Mouse (Mus musculus): Measurements from ENCODE around the gene Apod. TPM values are rescaled to one million over a fixed set of nuclear protein-coding genes. Genes with fewer than 3 reads are reported as not detected.

Apod gene
- total and polyA plus RNA-seq, 3 experiments = 0.17 TPM; not detected in 2

- Histone ChIP-seq H3K4me3 (replicated peaks in 1 of 3; ENCODE audit: low read depth in 2 of 3, low read length in 2 of 3, poor library complexity in 1 of 3) (no peak overlapping the region), H3K36me3 (replicated peaks in 1 of 2; ENCODE audit: control insufficient read depth in 1 of 2, insufficient read depth in 1 of 2, low read length in 1 of 2) (no peaks in the 10 kb centered on the region), H3K4me1 (ENCODE audit: control insufficient read depth in 1 of 2, insufficient read depth in 2 of 2) (peaks cover 0 to 7% of the 10 kb centered on the region in 2 experiments; a peak in 1 of 4 replicates), H3K9ac (ENCODE audit: insufficient read depth, low read depth) (no peak overlapping the region), H3K9me3 (replicated peaks; ENCODE audit: low read length) (no peaks in the 10 kb centered on the region), H3K79me2 (replicated peaks; ENCODE audit: control insufficient read depth, extremely low read depth, insufficient read depth, poor library complexity, severe bottlenecking) (no peaks in the 10 kb centered on the region), H3K27me3 (replicated peaks) (peaks cover 4% of the 10 kb centered on the region), H3K4me2 (ENCODE audit: insufficient read depth, low read depth, poor library complexity, severe bottlenecking) (no peak overlapping the region), H3K27ac (ENCODE audit: insufficient read depth, low read depth) (no peak overlapping the region)
- in situ Hi-C loops (cut with MboI; ENCODE audit: low pct_ligation_motif_present, low pct_unique_long_range_greater_than_20kb, low sequenced_read_pairs) = loop anchor here (10.0 kb wide), 1 partner anchor 145 kb away; the partner anchor contains the start of gene Bdh1
- no peak for DNase-seq (ENCODE audit: extremely low read depth)
- dilution Hi-C loops (cut with MboI; ENCODE audit: extremely low pct_ligation_motif_present, extremely low pct_unique_long_range_greater_than_20kb, low sequenced_read_pairs) = no loop called here
- TF ChIP-seq USF2 (conservative IDR thresholded peaks at IDR 0.05; ENCODE audit: low read depth, low read length) (no peak), SMC3 (IDR thresholded peaks at IDR 0.05; ENCODE audit: low read depth, low read length) (no peak), RAD21 (IDR thresholded peaks at IDR 0.05; ENCODE audit: low read depth, low read length) (no peak), HCFC1 (IDR thresholded peaks at IDR 0.05; ENCODE audit: low read depth, low read length) (no peak), MAZ (IDR thresholded peaks at IDR 0.05; ENCODE audit: low read depth, low read length) (no peak), NELFE (IDR thresholded peaks at IDR 0.05; ENCODE audit: low read depth, low read length) (no peak), SIN3A (IDR thresholded peaks at IDR 0.05; ENCODE audit: low read length) (no peak), MXI1 (IDR thresholded peaks at IDR 0.05; ENCODE audit: low read depth, low read length) (no peak), JUN (IDR thresholded peaks at IDR 0.05; ENCODE audit: insufficient read depth, low read depth, low read length) (no peak), POLR2AphosphoS2 (IDR thresholded peaks at IDR 0.05; ENCODE audit: low read depth, low read length) (no peak), GABPA (IDR thresholded peaks at IDR 0.05; ENCODE audit: insufficient replicate concordance, low read depth, low read length) (no peak), EP300 (IDR thresholded peaks at IDR 0.05; ENCODE audit: low read length) (no peak), TCF12 (IDR thresholded peaks at IDR 0.05; ENCODE audit: low read depth, low read length) (no peak), MAFK (IDR thresholded peaks at IDR 0.05; ENCODE audit: insufficient replicate concordance, low read length) (no peak), E2F4 (IDR thresholded peaks at IDR 0.05; ENCODE audit: insufficient replicate concordance, low read depth, low read length) (no peak), BHLHE40 (IDR thresholded peaks at IDR 0.05; ENCODE audit: low read depth, low read length) (no peak), PAX5 (IDR thresholded peaks at IDR 0.05; ENCODE audit: low read length) (no peak), UBTF (IDR thresholded peaks at IDR 0.05; ENCODE audit: low read depth, low read length) (no peak), ZKSCAN1 (IDR thresholded peaks at IDR 0.05; ENCODE audit: borderline replicate concordance, low read depth, low read length) (no peak)
Observed at GRCm38 (mm10) chr16:31280176-31280575, 34.4 kb downstream of the Apod start.

- H3K9ac ChIP-seq (ENCODE audit: insufficient read depth, low read depth) = no peak overlapping the region
- TF ChIP-seq BHLHE40 (IDR thresholded peaks at IDR 0.05; ENCODE audit: low read depth, low read length) = no peak
- no peak for TF ChIP-seq IRF4 (IDR thresholded peaks at IDR 0.05; ENCODE audit: low read depth, low read length)
- no peak for TF ChIP-seq JUND (conservative IDR thresholded peaks at IDR 0.05; ENCODE audit: low read depth, low read length)
- no peak for TF ChIP-seq E2F4 (IDR thresholded peaks at IDR 0.05; ENCODE audit: insufficient replicate concordance, low read depth, low read length)
- no peak for TF ChIP-seq ZKSCAN1 (IDR thresholded peaks at IDR 0.05; ENCODE audit: borderline replicate concordance, low read depth, low read length)
- no peak for TF ChIP-seq MAZ (IDR thresholded peaks at IDR 0.05; ENCODE audit: low read depth, low read length)
- H3K36me3 ChIP-seq (replicated peaks in 1 of 2; ENCODE audit: control insufficient read depth in 1 of 2, insufficient read depth in 1 of 2, low read length in 1 of 2) = no peaks in the 10 kb centered on the region
- dilution Hi-C loops (cut with MboI; ENCODE audit: extremely low pct_ligation_motif_present, extremely low pct_unique_long_range_greater_than_20kb, low sequenced_read_pairs) = no loop called here
- in situ Hi-C loops (cut with MboI; ENCODE audit: low pct_ligation_motif_present, low pct_unique_long_range_greater_than_20kb, low sequenced_read_pairs) = no loop called here
- peaks cover 4% of the 10 kb centered on the region for H3K27me3 ChIP-seq (replicated peaks)
- no peak overlapping the region for H3K27ac ChIP-seq (ENCODE audit: insufficient read depth, low read depth)
- peaks cover 10% of the 10 kb centered on the region for H3K79me2 ChIP-seq (replicated peaks; ENCODE audit: control insufficient read depth, extremely low read depth, insufficient read depth, poor library complexity, severe bottlenecking)
- no peaks in the 10 kb centered on the region for H3K9me3 ChIP-seq (replicated peaks; ENCODE audit: low read length)
- no peak for DNase-seq (ENCODE audit: extremely low read depth)
- peaks cover 0 to 11% of the 10 kb centered on the region in 2 experiments; a peak in 2 of 4 replicates for H3K4me1 ChIP-seq (ENCODE audit: control insufficient read depth in 1 of 2, insufficient read depth in 2 of 2)
- H3K4me2 ChIP-seq (ENCODE audit: insufficient read depth, low read depth, poor library complexity, severe bottlenecking) = no peak overlapping the region
- no peak overlapping the region for H3K4me3 ChIP-seq (replicated peaks in 1 of 3; ENCODE audit: low read depth in 2 of 3, low read length in 2 of 3, poor library complexity in 1 of 3)
Observed at GRCm38 (mm10) chr16:31278581-31278980, 36.0 kb downstream of the Apod start.
